Mouse (Mus musculus) olfactory bulb, adult 2 months (tissue): Measurements from ENCODE around the gene Hmgcs1. TPM values are rescaled to one million over a fixed set of nuclear protein-coding genes. Genes with fewer than 3 reads are reported as not detected.

Experiments
- H3K27ac ChIP-seq: fragments of 200-500 bp; 2 replicates; pipeline ENCODE4 v1.5.1; 2012; ENCODE audit warnings: low read depth, low read length; ENCODE audit not compliant: insufficient read depth
- H3K4me1 ChIP-seq: fragments of 200-500 bp; 2 replicates; pipeline ENCODE4 v1.6.1; 2012; ENCODE audit warnings: low read length; ENCODE audit not compliant: control insufficient read depth, insufficient read depth
- H3K4me3 ChIP-seq: fragments of 200-500 bp; 2 replicates; pipeline ENCODE4 v1.5.1; 2012; ENCODE audit warnings: mild to moderate bottlenecking, low read depth, low read length, moderate library complexity; ENCODE audit not compliant: insufficient read depth
- CTCF ChIP-seq: fragments of 200-500 bp; IDR thresholded peaks from 2 replicates; pipeline ENCODE4 v1.5.1; 2012; ENCODE audit warnings: low read depth, mild to moderate bottlenecking, low read length, moderate library complexity; ENCODE audit not compliant: insufficient read depth
- POLR2A ChIP-seq: fragments of 200-500 bp; IDR thresholded peaks from 2 replicates; pipeline ENCODE4 v1.6.1; 2012; ENCODE audit warnings: mild to moderate bottlenecking, low read depth, low read length, moderate library complexity; ENCODE audit not compliant: insufficient read depth
- WGBS: fragments of 180-500 bp; shearing (Covaris S2); methylation state at CpG from one replicate; pipeline ENCODE4 v1.1.7; 2018; 5-methylcytosine and 5-hydroxymethylcytosine counted together
- polyA plus RNA-seq: library from polyadenylated mRNA; stranded (reverse); fragments of >200 nt; gene quantifications from 2 replicates; pipeline ENCODE4 v1.2.4, GENCODE M21; 2012; ENCODE audit warnings: low replicate concordance; ENCODE audit not compliant: missing spikeins, insufficient read depth, insufficient read length

The Hmgcs1 gene
- polyA plus RNA-seq, 1 experiment = not detected

DNA sequence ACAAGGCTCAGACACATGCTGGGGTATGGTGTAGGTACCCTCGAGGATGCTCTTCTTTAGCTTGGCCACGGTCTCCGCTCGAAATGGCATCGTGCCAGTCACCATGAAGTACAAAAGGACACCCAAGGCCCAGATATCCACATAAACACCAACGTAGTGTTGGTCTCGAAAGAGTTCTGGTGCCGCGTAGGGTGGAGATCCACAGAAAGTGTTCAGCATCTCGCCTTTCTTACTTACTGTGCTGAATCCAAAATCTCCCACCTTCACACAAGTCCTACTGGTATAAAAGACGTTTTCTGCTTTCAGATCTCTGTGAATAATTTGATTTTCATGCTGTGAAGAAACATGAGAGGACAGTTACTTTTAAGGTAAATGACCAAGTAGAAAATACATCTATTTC, 22.3 kb downstream of the Hmgcs1 start:
- Histone ChIP-seq H3K27ac (no peak overlapping the region), H3K4me3 (no peak overlapping the region), H3K4me1 (peaks cover 5% of the 10 kb centered on the region; the same call in 1 of the 2 replicates)
- WGBS = 79% methylated on average over 11 of the region's 11 CpGs
- no peak for TF ChIP-seq CTCF
- no peak for TF ChIP-seq POLR2A

DNA sequence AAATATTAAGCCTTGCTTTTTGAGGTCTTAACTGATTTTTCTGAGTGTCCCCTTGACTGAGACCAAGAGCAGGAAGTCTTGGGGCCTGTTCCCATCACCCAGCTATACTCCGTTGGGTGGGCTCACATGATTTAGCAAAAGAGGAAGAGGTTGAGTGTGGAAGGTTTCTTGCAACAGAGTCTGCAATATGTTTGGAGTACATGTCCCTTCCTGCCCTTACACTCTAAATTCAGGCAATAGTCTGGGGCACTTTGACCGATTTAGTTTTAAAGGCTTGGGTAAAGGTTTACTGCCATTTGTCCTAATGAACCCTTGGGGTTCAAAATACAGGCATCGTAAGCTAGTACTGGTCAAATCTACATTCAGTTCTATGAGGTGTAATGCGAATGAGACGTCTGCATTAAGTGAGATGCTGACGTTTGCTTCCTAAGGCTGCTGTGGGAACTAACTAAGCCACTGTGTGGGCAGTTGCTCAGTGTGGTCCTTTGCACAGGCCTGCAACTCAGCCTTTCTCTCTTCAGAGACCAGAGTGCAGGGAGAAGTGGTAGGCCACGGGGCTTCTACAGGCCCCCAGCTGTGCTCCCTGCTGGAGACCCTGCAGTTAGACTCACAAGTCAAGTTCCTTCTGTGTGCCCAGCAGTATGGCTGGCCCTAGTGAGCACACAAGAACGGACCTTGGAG, 23.1 kb downstream of the Hmgcs1 start:
- 66% methylated on average over 8 of the region's 8 CpGs for WGBS
- Histone ChIP-seq H3K27ac (no peak overlapping the region), H3K4me1 (peaks cover 5% of the 10 kb centered on the region; the same call in 1 of the 2 replicates), H3K4me3 (no peak overlapping the region)
- no peak for TF ChIP-seq CTCF
- no peak for TF ChIP-seq POLR2A

DNA sequence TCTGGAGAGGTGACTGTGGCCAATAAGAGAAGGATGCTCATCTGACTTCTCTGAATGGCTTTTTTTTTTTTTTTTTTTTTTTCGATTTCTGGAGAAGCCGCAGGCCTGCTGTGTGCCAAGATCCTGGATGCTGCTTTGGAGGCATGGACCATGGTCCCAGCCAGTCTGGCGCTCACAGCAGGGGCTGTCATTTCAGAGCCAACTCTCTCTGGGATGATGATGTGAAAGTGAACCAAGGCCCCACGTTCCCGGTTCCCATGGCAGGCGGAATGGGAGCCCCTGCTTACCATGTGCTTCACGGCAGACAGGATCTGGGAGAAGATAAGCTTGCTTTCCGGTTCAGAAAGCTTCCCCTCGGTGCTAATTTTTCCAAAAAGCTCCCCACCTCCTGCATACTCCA, 23.6 kb downstream of the Hmgcs1 start:
- Histone ChIP-seq H3K27ac (no peak overlapping the region), H3K4me1 (peaks cover 5% of the 10 kb centered on the region; the same call in 1 of the 2 replicates), H3K4me3 (no peak overlapping the region)
- 41% methylated on average over 9 of the region's 9 CpGs for WGBS
- no peak for TF ChIP-seq CTCF

DNA sequence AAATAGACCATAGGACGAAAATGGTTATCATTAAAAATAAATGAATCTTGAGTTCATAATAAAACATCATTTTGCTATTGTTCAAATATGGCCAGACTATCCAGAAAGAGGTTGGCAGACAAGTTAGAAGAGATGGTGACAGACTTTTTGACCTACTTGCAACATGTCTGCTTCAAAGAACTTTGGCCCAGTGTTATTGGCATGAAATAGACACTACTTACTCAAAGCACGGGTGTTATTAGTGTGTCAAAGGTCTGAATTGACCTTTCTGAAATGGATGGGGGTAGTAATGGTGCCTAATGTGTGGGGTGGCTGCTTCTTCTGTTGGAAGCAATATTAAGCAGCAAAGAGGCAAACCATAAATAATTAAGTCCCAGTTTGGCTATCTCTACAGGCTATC, 25.9 kb downstream of the Hmgcs1 start:
- Histone ChIP-seq H3K4me3 (no peak overlapping the region), H3K4me1 (peaks cover 5% of the 10 kb centered on the region; the same call in 1 of the 2 replicates), H3K27ac (no peak overlapping the region)
- TF ChIP-seq POLR2A = no peak
- no peak for TF ChIP-seq CTCF
- 84% methylated on average over 2 of the region's 2 CpGs for WGBS

DNA sequence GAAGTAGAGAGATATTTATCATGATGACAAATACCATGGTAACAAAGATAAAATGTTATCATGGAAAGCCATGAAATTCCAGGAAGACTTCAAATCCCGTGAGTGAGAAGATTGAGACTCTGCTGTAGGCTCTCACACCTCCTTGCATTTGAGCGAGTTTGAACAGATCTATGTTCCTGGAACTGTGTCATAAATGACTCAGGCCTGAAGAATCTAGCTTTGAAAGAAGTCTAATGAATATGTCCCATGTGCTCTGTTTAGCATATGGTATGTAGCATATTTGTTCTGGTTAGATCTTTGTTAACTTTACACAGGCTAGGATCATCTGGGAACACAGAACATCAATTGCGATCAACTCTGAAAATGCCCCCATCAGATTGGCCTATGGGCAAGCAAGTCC, 32.3 kb downstream of the Hmgcs1 start:
- H3K4me3 ChIP-seq = no peak overlapping the region
- no peak for TF ChIP-seq CTCF
- no peak for TF ChIP-seq POLR2A
- WGBS = 90% methylated on average over 3 of the region's 3 CpGs
- H3K27ac ChIP-seq = no peak overlapping the region
- no peaks in the 10 kb centered on the region for H3K4me1 ChIP-seq

DNA sequence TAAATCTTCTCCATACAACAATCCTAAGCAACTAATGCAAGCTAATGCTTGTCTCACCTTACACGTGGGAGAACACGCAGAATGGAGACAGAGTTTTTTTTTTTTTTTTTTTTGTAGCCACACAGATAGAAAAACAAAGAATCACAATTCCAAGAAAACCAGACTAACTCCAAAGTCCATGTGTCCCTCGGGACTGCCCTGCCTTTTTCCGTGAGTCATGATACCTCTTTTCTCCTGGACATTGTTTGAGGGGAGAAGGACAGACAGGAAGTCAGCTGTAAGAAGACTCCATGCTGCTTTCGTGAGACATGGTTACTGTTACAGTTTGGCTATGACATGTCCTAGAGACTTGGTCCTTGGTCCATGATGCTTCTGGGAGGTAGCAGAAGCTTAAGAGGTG, 33.2 kb downstream of the Hmgcs1 start:
- Histone ChIP-seq H3K4me3 (no peak overlapping the region), H3K27ac (no peak overlapping the region), H3K4me1 (no peaks in the 10 kb centered on the region)
- TF ChIP-seq POLR2A (no peak), CTCF (no peak)
- 86% methylated on average over 5 of the region's 5 CpGs for WGBS

DNA sequence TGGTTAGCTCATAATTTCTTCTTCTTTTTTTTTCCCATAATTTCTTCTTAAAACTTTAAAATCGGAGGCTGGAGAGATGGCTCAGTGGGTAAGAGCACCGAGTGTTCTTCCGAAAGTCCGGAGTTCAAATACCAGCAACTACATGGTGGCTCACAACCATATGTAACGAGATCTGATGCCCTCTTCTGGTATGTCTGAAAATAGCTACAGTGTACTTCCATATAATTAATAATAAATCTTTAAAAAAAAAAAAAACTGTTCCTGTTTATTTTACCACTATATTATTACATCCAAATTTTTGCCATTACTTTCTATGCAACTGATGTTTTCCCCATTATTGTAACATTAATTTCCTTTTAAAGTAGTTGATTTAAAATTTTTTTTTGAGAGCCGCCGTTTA, 34.4 kb downstream of the Hmgcs1 start:
- no peaks in the 10 kb centered on the region for H3K4me1 ChIP-seq
- TF ChIP-seq POLR2A (no peak), CTCF (no peak)
- no peak overlapping the region for H3K27ac ChIP-seq
- H3K4me3 ChIP-seq = no peak overlapping the region
- 80% methylated on average over 7 of the region's 7 CpGs for WGBS

DNA sequence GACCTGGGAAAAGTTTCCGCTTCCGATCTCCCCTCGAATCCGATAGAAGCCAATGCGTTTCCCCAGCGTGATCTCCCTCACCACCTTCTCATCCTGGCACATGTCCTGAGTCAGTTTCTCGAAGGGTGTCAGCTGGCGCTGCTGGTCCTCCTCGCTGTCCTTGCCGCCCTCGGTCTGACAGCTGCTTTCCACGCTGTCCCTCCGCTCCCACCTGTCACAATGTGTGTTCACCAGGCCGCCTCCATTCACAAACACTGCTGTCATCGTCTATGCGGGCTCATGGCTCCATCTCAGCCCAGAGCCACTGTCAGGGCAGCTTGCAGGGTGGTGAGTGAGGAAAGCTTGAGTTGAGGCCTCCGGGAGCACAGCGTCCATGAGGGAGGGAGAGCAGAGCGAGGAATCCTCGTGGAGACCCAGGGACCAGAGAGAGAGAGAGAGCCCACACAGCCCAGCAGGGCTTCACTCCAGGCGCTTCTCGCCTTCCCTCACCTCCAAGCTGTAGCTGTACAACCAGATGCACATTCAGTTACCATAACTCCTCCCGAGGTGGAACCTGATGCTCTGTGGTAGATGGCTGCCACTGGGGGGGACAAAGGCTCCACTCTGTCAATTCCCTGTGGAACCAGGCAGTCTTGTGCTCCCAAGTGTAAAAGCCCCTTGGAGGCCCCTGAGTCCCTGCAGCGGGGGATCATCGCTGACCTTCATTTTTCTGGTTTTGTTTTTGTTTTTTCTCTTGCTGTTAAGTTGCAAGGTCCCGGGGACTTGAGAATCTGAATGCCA, 37.6 kb downstream of the Hmgcs1 start:
- H3K4me1 ChIP-seq = peaks cover 6% of the 10 kb centered on the region; the same call in 1 of the 2 replicates
- no peak for TF ChIP-seq CTCF
- no peak for TF ChIP-seq POLR2A
- H3K4me3 ChIP-seq = no peak overlapping the region
- WGBS = 78% methylated on average over 26 of the region's 26 CpGs
- no peak overlapping the region for H3K27ac ChIP-seq

DNA sequence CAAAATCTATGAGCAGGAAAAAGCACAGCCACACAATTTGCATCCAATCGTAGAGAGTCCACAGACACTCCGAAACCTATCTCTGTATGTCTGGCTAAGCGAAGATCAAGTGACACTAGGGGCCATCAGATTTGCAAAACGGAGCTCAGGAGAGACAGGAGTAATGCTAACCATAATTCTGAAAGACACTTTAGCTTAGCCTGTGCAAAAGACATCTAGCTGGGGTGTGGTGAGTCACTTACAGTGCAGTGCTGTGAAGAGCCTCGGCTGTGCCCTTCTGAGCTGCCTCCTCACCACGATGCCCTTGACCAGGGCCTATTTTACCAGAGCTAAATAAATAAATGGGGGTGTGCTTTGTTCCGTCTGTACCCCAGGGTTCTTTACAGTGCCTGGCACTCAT, 39.2 kb downstream of the Hmgcs1 start:
- no peak for TF ChIP-seq CTCF
- TF ChIP-seq POLR2A = no peak
- WGBS = 68% methylated on average over 7 of the region's 7 CpGs
- no peak overlapping the region for H3K27ac ChIP-seq
- peaks cover 6% of the 10 kb centered on the region; the same call in 1 of the 2 replicates for H3K4me1 ChIP-seq
- no peak overlapping the region for H3K4me3 ChIP-seq
